Mouse (Mus musculus): ENCODE results near the gene Psenen.

Gene Psenen

DNA sequence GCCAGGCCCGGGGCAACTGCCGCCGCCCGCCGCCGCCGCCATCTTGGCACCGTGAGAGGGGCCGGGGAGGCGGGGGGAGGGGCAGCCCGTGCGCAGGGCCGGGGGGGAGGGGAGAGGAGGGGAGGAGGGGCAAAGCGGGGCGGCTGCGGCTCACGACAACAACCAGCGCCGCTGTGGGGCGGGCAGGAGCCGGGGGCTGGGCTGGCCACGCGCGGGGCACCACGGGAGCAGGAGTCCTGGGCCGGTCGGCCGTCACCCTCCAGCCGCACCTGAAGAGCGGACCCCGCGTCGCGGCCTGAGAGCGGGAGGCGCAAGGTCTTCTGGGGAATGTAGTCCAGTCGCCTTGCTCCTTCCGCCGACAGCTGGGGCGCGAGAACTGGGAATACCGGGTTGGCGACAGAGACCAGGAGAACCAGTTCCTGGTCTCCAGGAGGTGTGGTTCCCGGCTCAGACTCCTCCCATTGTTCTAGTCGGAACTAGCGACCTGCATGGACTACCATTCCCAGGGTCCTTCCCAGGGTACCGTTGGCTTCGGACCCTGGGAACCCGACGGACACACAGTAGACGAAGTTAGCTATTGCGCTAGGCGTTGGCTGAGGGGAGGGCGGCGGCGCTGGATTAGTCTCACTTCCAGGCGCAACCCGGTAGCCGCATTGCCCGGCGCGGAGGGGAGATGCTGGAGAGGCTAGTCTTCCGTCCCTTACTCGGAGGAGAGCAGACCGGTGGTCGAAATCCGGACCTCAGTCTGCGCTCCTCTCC lies 25.4 kb upstream of the Psenen start, which contains the start of gene Kmt2b:
TSS of gene Kmt2b (minus strand) at position 51 of the 759 bp plus-strand sequence.
- DNase-seq (ENCODE audit: extremely low read depth, low read depth) = peak; percentile 92

DNA sequence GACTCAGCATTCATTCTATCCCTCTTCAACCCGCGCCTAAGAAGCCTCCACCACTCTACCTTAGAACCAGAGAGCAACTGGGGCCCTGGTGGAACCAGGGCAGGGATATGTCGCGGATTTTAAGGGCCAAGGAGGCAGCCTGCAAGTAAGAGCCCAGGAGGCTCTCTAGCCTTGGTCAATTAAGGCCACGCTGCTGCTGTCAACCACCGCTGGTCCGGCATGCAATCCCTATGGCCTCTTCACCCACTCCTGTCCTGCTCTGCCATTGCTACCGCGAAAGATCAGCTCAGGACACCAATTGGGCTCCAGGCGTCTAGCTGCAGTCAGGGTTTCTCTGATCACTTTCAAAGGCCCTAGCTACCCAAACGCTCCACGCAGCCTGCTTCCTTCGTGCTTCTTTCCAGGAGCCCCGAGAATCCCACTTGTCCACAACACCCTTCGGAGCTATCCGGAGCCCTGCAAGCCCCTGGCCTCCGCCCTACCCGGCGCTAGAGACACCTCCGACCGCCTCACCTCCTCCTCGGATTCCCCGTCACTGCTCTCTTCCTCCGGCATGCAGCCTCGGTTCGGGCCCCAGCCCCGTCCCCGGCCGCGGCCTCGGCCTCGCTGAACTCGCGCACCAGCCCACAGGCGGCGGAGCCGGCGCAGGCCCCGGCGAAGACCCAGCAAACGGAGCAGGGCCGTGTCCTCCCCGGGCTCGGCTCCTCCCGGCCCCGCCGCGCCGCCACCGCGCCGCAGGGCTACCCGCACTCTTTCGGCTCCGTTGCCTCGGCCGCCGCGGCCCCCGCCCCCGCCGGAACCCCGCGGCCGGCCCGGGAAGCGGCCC lies 24.6 kb upstream of the Psenen start:
- DNase-seq (ENCODE audit: extremely low read depth, low read depth) = no peak

GRCm38 (mm10) chr7:30586455-30587020 lies 23.1 kb upstream of the Psenen start:
- no peak for DNase-seq (ENCODE audit: extremely low read depth, low read depth)

- DNase-seq (ENCODE audit: extremely low read depth, low read depth) = no peak
Measured at GRCm38 (mm10) chr7:30585170-30585569, 21.7 kb upstream of the Psenen start.

- DNase-seq (ENCODE audit: extremely low read depth, low read depth) = no peak
Measured at GRCm38 (mm10) chr7:30584339-30584738, 20.9 kb upstream of the Psenen start.

DNA sequence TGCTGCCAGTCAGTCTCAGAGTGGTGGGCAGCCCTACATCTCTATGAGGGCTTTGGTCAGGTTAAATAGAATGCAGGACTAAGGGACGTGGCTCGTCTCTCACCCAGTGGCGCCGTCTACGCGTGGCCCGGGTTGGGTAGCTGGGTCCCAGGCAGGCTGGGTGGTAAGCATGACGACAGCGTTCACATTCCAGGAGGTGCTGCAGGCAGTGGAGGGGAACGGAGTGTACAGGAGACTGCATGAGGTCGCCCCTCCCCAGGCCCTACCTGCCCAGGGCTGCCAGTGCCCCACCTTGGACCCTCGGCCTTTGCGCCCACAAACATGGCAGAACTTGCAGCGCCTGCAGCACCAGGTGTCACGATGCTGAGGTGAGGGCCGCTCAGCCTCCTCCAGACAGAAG lies 18.1 kb upstream of the Psenen start:
- DNase-seq (ENCODE audit: extremely low read depth, low read depth) = no peak

DNA sequence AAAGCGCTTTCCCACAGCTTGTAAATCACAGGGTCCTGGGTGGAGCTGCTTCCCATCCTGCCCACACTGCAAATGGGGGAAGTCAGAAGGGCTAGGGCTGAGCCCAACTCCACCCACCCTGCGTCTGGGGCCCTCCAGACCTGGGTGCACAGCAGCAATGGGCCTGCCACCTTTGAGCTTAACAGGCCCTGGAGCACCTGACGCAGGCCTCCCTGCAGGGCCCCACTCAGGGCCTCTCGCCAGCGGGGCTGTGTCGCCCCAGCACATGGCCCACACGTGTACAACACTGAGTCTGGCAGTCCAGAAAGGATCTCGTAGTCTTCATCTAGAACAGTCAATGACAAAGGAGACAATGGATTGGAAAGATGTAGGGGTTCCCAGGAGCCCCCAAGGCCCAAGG lies 16.5 kb upstream of the Psenen start:
- no peak for DNase-seq (ENCODE audit: extremely low read depth, low read depth)

DNA sequence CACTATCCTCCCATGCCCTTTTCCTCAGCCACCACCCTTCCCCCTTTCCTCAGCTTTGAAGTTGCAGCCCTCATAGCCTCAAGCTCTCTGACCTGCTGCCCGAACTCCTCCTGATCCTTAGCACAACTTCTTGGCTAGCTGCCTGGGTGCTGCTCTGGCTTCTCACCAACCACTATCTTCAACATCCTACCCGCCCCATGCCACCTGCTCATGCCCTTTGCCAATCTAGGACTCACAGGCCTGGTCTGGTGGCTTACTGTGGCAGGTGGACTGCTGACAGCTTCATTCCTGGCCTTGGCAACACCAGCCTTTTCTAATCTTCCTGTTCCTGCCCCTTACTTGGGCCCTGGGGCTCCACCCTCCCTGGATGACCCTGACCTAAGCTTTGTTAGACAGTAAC lies 9.5 kb upstream of the Psenen start:
- no peak for DNase-seq (ENCODE audit: extremely low read depth, low read depth)

GRCm38 (mm10) chr7:30572389-30572788 lies 9.0 kb upstream of the Psenen start:
- no peak for DNase-seq (ENCODE audit: extremely low read depth, low read depth)

DNA sequence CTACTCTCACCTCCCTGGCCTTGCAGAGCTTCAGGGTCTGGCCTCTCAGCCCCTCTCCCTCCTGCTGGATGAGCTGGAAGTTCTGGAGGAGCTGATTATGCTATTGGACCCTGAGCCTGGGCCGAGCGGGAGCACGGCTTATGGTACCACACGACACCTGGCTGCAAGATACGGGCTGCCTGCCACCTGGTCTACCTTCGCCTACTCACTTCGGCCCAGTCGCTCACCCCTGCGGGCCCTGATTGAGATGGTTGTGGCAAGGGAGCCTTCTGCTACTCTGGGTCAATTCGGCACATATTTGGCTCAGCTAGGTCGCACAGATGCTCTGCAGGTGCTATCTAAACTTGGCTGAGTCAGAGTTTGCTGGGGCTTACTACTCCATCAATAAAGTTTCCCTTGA lies 4.1 kb upstream of the Psenen start:
- DNase-seq (ENCODE audit: extremely low read depth, low read depth) = no peak

- DNase-seq (ENCODE audit: extremely low read depth, low read depth) = no peak
Measured at GRCm38 (mm10) chr7:30566033-30566432, 2.6 kb upstream of the Psenen start.

DNA sequence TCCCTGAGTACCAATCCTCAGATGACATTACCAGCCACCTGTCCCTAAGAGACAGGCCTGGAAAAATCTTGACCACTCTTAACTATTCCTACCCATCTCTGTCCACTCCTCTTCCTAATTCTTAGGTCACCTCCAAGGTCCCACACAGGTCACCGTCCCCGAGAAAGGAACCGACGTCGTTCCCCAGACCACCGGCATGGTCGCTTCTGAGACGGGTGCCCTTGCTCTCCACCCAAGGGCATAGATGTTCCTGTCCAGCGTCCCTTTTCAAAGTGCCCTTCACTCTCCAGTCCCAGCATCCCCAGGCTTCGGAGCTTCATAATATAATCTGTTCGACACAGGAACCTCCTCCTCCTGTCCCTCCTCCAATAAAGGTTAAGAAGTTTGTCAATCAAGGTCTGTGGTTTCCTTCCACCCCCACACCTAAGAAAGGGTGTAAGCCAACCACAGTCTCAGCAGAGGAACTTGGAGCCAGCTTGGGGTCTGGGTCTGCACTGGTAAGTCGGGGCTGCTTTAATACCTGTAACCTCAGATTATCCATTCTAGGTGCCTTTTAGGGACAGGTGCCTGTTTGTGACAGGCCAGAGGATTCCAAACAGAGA lies 1.6 kb upstream of the Psenen start, which contains the start of gene Igflr1:
TSS of gene Igflr1 (plus strand) at position 458 of the 602 bp plus-strand sequence.
- no peak for DNase-seq (ENCODE audit: extremely low read depth, low read depth)

GRCm38 (mm10) chr7:30563906-30564280 lies 466 bp upstream of the Psenen start:
- no peak for DNase-seq (ENCODE audit: extremely low read depth, low read depth)

DNA sequence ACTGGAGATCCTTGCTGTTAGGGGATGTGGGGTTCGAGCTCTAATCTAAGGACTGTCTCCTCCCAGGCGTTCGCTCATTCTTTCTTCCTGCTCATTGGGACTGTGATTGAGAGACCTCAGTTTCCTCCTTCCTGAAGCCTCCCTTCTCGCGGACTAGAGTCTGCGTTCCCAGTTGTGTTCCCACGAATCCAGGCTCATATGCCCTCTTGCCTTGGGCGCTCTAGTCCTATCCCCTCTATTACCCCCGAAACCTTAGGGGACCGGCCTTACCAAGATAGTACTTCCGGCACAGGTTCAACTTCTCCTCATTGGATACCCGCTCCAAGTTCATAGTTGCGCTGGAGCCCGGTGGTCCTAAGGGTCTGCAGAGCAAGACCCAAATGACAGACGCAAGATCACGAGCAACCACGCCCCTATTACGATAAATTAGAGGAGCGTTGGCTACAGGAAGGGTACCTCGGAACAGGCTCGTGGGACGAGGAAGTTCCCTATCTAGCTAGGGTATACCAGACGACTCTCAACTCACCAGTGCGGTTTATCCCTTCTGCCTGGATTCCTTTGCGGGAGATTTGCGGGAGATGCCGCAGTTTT lies 806 bp downstream of the Psenen start:
- peak; percentile 59 for DNase-seq (ENCODE audit: extremely low read depth, low read depth)

DNA sequence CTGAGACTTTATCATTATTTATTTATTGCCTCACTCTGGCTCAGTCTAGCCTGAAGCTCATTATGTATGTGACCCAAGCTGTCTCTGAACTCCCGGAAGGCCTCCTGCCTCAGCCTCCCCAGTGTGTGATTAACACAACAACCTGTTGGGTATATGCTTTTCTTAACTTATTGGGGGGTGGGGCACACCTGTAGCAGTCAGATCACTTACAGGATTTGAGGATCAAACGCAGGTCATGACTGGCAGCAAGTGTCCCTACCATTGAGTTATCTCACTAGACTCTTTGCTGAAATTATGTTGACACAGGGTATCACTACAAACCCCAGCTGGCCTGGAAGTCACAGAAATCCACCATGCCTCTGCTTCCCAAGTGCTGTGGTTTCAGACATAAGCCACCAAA lies 3.1 kb downstream of the Psenen start:
- DNase-seq (ENCODE audit: extremely low read depth, low read depth) = no peak

DNA sequence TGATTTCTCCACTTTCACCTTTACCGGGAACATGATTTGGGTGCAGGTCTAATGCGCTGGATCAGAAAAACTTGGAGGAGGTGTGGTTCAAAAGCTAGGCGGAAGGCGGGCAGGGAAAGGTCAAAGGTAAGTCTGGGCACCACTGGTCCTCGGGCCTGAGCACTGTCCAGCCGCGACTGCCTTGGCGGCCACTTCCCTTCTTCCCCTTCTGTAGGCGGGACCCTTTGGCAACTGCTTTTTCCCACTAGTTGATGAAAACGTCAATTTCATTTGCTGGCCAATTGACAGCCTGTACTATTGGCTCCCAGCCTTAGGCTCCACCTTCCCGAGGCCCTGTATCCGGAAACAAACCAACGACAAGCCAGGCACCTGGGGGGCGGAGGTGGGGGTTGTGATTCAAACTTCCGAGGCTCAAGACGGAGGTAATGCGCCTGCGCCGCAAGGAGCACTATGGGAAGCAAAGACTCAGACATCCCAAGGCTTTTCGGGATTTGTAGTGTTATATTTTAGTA lies 3.9 kb downstream of the Psenen start, which contains the start of gene Lin37:
TSS of gene Lin37 (minus strand) at position 396 of the 512 bp plus-strand sequence.
- peak; percentile 96 for DNase-seq (ENCODE audit: extremely low read depth, low read depth)

GRCm38 (mm10) chr7:30558656-30559442 lies 4.6 kb downstream of the Psenen start:
- DNase-seq (ENCODE audit: extremely low read depth, low read depth) = no peak

GRCm38 (mm10) chr7:30557901-30558514 lies 5.4 kb downstream of the Psenen start:
- DNase-seq (ENCODE audit: extremely low read depth, low read depth) = no peak

- DNase-seq (ENCODE audit: extremely low read depth, low read depth) = no peak
Measured at GRCm38 (mm10) chr7:30556894-30557536, 6.4 kb downstream of the Psenen start.

Measured in MEL-GATA-1-ER (cell line).